Mouse (Mus musculus) spleen, postnatal 4 days (tissue): Measurements from ENCODE around the gene Prl8a2.

Experiments
- DNase-seq, 2 experiments: peaks; one replicate each; pipeline ENCODE4 v3.0.0; 2022; ENCODE audit warnings: low spot score in 2 of 2

Gene Prl8a2

DNA sequence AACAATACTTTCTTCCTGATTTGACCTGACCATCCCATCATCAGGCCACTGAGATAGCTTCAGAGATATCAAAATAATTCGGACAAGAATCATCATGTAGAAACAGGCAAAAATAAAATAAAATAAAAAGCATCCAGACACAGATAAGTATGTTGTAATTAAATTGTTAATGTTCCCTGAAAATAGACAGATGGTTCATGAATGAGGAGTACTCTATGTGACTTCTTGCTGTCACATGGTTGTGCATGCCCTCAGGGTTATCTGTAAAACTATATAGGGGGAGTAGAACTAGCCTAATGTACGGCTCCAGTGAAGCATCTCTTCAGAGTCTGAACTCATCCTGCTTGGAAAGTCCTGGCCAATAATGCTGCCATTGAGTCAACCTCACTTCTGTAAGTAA, at the start of gene Prl8a2:
Gene Prl8a2, plus strand, starts transcription at position 301 of the 400 bp plus-strand sequence.
- DNase-seq: no peak

DNA sequence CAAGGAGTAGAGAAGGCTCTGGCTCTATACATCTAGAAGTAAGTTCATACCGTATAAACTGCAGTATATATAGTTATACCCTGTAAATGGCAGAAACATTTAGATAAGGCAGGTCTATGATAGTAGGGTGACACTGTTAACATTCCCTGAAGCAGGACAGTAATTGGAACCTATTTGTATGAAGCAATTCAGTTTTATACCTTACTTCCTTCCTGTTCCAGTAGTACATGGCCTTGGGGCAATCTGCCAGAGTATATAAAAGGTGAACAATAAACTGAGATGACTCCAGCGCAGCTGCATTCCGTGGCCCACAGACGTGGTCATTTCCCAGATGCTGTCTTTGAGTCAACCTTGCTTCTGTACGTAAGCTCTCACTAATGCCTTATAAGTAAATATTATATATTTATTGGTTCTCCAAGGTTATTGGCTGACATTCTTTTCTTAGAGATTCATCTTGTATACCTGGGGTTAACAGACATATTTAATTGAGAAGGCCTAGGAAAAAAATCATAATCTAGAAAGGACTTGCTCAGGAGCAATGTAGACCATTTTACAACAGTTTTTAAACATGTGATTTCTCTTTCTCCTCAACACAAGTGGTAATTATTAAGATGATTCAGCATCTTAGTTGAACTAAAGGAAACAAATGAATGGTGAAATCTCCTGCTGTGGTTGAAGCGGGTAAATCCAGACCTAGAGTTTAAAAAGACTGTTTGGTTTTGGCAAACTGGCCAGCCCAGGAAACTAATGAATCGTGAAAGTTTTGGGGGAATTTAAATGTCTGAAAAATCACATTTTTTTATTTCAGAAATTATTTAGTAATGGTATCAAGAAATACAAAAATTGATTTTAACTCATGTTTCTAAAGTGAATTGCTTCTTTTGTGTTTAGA, 32.9 kb upstream of the Prl8a2 start, which contains the start of gene Prl6a1:
Gene Prl6a1, plus strand, starts transcription at position 294 of the 892 bp plus-strand sequence.
- DNase-seq: no peak

DNA sequence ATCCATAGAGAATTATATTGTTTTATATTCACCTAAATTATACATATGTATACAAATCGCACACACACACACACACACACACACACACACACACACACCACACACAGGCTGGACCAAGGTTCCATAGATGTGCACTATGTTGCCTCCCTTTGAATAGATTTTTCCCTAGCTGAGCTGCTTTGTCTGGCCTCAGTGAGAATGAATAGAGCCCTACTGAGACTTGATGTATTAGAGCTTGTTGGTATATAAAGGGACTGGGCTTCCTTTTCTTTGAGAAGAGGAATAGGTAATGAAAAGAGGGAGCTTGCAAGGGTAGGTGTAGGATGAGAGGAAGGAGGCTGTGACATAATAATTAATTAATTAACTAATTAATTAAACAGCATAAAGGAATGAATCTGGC, 10.5 kb upstream of the Prl8a2 start:
- no peak for DNase-seq

DNA sequence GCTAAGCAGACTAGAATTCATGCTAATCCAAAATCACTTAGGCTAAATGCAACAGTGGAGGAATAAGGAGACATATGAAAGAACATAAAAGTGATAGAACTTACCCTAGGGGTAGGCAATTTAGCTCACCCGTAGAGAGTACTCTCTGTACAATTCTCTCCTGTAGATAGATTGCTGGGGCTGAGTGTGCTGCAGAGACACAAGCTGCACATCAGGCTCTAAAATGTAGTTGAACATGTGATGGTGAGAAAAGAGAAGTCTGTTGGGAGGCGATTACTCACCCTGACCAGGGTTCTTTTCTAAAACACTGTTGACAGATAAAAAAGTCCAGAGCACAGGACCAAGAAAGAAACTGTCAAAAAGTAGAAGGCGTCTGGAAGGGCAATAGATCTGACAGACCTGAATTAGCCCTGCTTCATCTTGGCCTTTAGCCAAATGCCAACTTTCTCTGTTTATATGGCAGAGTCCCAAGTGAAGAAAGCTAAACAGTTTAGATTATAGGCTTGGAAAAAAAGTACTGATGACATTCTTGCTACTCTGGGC, 2.7 kb upstream of the Prl8a2 start:
- DNase-seq: no peak

DNA sequence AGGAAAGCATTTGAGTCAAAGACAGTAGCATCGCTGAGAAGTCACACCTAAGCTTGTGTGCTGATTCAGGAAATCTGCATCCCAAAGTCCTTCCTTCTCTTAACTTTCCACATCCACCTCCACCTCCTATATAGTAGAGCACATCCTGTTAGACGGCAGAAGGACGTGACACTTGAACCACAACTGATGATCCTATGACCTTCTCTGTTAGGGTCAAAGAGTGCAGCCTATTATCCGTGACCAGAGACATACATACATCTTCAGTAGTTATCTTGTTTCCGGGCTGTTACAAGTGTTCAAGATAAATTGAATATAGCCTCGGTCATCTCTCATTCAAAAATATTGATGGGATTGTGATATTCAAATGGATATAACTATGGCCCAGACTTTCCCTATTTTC, 45.3 kb downstream of the Prl8a2 start, which contains the start of gene Prl2b1:
Gene Prl2b1, minus strand, starts transcription at position 101 of the 400 bp plus-strand sequence.
- DNase-seq: no peak

DNA sequence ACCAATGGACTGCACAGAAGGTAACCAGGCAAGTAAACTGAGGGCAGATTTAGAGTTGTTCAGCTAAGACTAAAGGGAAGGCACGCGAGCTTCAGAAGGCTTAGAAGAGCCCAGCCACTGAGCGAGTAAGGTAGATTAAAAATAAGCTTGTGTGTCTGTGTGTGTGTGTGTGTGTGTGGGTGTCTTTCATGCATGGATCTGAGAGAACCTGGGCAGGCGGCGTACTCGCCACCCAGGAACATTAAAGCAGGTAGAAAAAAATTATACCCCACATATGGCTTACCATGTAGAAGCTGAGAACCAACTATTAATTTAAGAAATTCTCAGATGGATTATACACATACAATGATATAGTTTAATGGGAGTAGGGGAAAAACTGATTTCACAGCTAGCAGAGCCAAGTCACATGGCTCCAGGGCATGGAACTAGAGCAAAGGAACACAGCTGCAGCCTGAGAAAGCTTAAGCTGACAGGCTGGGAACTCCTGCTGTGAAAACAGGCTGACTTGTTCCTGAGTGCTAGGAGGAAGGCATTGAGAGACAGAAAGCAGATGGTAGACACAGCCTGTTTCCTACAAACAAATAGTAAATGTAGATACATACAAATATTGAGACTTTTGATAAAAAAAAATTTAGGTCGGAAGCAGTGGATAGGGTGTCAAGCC, 53.7 kb downstream of the Prl8a2 start:
- no peak for DNase-seq
